Mouse (Mus musculus): ENCODE data around the gene Ms4a10.

GRCm38 (mm10) chr19:10991911-10992310 lies 17.4 kb upstream of the Ms4a10 start:
- no peak for TF ChIP-seq CTCF (conservative IDR thresholded peaks at IDR 0.05; ENCODE audit: insufficient read depth, insufficient read length, low read depth, low read length)
- no peak for TF ChIP-seq POLR2A (IDR thresholded peaks at IDR 0.05; ENCODE audit: low read depth, low read length)
